Mouse (Mus musculus) adrenal gland, postnatal 36 days (tissue): ENCODE measurements around the gene Cotl1. TPM values are rescaled to one million over a fixed set of nuclear protein-coding genes. Genes with fewer than 3 reads are reported as not detected.

Experiments used
- DNase-seq, 2 experiments: peaks; one replicate each; pipeline ENCODE4 v3.0.0; 2021; ENCODE audit warnings: mixed read lengths in 1 of 2
- total RNA-seq, 2 experiments: library from RNA; stranded (reverse); gene quantifications; 2 replicates each; pipeline ENCODE4 v1.2.3; 2021

The Cotl1 gene
- total RNA-seq, 2 experiments from 2014 or later = 44.4 to 51.3 TPM

- DNase-seq = no peak
Measured at GRCm38 (mm10) chr8:119838983-119839340, 1.4 kb downstream of the Cotl1 start.

- DNase-seq = no peak
Measured at GRCm38 (mm10) chr8:119838100-119838982, 2.0 kb downstream of the Cotl1 start.

- peak in 1 of 2 experiments; percentile 39 for DNase-seq
Measured at GRCm38 (mm10) chr8:119837553-119838071, 2.7 kb downstream of the Cotl1 start.

GRCm38 (mm10) chr8:119836831-119837230 is 3.5 kb downstream of the Cotl1 start:
- no peak for DNase-seq

DNA sequence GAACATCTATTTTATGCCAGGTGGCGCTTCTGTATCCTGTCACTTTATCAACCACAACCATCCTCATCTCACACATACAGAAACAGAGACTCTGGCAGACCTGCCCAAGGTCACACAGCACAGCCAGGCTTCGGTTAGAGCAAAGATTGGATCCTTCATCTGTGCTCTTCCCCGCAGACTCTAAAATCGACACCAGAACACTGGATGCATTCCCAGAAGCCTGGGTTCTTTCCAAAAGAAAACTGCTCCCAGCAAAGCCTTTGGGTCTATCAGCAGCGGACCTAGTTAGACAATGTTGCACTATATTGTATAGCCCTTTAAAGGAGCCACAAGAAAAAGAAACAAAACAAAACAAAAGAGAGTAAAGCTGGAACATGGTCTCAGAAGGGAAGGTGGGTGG is 5.1 kb downstream of the Cotl1 start:
- DNase-seq = no peak

DNA sequence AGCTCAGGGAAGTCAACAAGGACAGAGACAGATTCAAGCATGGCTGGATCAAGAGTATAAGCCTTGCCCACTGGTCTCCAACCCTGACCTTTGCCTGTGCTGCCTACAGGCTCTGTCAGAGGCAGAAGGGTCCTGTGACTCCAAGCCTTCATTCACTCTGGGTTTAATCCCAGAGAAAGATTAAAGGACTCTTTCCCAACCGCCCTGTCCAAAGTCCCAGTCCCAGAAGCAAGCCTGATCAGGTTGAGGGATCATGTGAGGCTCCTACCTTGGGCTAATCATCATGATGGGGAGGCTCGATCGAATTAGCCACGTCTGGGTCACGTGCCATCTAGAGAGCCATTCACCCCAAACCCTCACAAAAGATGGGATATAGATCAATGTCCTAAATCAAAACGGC is 5.7 kb downstream of the Cotl1 start:
- DNase-seq = no peak

- no peak for DNase-seq
Measured at GRCm38 (mm10) chr8:119832931-119833330, 7.4 kb downstream of the Cotl1 start.

DNA sequence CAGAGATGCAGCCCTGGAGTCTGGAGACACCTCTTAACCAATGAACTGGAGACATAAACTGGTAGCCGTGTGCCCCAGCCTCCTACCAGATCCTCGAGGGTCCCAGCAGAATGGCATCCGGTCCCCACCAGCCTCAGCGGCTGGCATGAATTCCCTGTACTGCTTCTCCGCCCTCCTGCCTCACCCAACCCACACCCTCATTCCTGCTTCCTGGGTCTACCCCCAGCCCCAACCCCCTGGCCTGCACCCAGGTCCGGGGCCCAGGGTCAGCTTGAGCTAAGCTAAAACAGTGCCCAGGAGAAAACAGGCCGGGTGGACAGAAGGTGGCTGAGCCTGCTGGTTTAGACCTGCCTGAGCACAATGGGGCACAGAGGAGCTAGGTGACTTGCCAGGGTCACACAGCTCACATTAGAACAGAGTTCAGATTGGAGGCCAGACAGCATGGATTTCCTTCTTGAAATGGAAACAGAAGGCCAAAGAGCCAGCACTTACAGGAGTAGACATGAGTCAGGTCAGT is 8.2 kb downstream of the Cotl1 start:
- DNase-seq = no peak

DNA sequence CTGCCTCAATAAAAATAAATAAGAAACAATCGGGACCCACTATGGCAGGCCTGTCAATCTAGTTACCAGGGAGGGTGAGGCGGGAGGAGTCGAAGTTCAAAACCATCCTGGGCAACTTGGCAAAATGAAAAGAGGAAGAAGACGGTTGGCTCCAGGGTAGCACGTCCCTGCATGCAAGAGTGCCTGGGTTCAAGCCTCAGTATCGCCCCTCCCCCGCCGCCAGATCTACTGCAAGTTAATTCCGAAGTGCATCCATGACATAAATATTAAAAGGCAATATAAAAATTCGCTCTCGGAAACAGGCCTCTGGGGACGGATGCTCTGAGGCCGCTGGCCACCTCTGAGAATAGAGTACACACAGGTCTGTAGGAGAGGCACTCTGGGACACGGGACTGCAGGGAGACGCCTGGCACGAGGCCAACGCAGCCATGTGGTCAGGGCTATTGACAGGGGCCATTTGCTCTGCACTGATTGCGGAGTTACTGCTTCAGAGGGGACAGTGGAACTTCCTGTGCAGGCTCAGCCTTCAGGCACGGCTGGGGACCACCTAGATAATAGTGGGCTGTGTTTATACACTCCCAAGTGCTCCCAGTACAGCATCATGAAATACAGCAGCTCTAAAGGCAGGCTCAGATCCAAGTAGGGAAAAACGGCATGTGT is 8.9 kb downstream of the Cotl1 start:
- peak; percentile 75 to 82 for DNase-seq

GRCm38 (mm10) chr8:119830589-119830988 is 9.8 kb downstream of the Cotl1 start:
- DNase-seq = no peak

DNA sequence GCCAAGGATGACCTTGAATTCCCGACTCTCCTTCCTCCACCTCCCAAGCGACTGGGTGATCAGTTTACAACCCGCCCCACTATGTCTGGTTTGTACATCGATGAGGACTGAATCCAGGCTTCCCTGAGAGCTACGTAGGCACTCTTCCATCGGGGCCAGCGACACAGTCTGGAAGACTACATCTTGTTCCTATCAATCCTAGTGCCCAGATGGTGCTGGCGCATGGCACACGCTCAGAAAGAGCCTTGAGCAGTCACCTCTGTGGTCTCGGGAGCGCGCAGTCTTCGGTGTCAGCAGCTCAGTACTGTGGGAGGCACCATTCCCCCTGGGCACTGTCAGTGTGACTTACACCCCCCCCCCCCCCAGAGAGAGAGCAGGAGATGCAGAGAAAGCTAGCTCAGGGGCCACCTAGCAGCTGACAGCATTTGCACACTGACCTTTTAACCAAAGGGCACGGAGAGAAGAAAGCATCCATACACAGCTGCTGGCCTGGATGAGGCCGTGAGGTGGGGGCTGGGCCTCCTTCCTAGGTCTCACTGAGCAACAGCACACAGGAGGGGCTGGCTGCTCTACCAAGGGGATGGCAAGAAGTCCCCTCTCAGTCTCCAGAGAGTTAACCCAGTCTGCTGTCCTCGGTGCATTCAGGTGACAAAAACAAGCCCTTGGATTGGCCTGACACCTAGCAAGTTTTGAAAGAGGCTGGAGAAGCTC is 10.3 kb downstream of the Cotl1 start:
- no peak for DNase-seq

GRCm38 (mm10) chr8:119829420-119829819 is 10.9 kb downstream of the Cotl1 start:
- no peak for DNase-seq

DNA sequence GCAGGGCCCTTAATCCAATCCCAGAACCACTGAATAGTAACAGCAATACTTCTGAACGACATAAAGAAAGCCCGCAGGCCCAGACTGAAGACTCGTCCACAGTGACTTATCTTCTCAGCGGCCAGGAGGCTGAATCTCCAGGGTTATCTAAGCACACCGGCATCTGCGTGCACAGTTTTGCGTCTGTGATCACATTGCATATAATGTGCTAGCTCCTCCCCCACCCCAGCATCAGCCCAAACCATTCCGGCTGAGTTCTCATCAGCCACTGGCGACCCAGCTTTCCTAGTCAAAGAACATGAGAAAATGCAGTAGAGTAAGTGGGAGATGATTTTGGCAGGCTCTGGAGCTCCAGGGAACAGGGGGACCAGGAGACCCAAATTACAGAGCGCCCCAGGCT is 11.3 kb downstream of the Cotl1 start:
- no peak for DNase-seq

- no peak for DNase-seq
Measured at GRCm38 (mm10) chr8:119827721-119828153, 12.6 kb downstream of the Cotl1 start.

DNA sequence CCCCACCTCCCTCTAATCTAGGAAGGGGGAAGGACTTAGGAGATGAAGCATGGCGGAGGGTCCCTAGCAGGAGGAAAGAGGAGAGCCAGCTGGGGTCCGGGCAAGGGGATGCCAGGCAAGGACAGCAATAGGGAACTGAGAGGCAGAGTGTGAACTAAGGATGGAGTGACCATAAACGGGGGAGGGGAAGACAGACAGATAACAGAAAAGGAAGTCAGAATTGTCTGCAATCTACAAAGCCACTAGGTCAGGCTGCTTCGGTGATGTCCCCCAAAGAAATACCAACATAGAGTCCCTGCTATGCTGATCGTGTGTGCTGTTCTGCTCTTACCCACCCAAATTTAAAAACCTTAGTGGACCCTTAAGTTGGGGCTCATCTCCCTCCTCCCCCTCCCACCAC is 13.4 kb downstream of the Cotl1 start:
- DNase-seq = no peak

GRCm38 (mm10) chr8:119825950-119826730 is 14.2 kb downstream of the Cotl1 start:
- no peak for DNase-seq

- DNase-seq = no peak
Measured at GRCm38 (mm10) chr8:119824809-119825273, 15.5 kb downstream of the Cotl1 start.

GRCm38 (mm10) chr8:119824100-119824499 is 16.2 kb downstream of the Cotl1 start:
- DNase-seq = peak; percentile 31 to 39

- DNase-seq = no peak
Measured at GRCm38 (mm10) chr8:119823278-119823677, 17.1 kb downstream of the Cotl1 start.

- DNase-seq = no peak
Measured at GRCm38 (mm10) chr8:119821691-119822090, 18.7 kb downstream of the Cotl1 start.

GRCm38 (mm10) chr8:119819976-119820375 is 20.4 kb downstream of the Cotl1 start:
- no peak for DNase-seq
